ENCODE assay signal across 19 mouse cellular contexts in the genomic region with DNA sequence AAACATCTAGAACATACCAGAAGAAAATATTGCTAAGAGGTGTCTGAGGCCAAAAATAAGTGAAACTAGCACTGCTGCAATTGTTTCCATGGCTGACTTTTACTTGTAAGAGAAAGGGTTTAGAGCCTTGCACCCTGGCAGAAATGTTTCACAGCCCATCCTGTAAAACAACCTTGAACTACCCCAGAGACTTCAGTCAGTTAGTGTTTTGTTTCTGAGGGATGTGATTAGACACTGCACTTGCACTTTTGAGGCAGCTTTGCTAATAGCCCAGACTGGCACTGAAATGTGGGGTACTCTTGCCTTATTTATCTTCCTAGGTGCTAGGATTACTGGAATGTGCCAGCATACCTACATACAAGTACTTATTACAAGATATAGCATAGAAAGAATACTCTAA. TPM values are rescaled to one million over a fixed set of nuclear protein-coding genes. Genes with fewer than 3 reads are reported as not detected.
"Had no signal": no experiment of that assay in that cellular context is flagged by ENCODE, and none has a peak within 500 bp of the region (broad histone marks: within the 10 kb centered on the region; RNA-seq: fewer than 3 reads in every experiment).

No protein-coding gene starts in this region.

- H3K4me1 ChIP-seq: neural tube, embryonic 13.5 days; neural tube, embryonic 15.5 days; stomach, embryonic 15.5 days had no signal

- H3K4me3 ChIP-seq: neural tube, embryonic 13.5 days; neural tube, embryonic 15.5 days; stomach, embryonic 15.5 days had no signal

- H3K27ac ChIP-seq: neural tube, embryonic 13.5 days; neural tube, embryonic 15.5 days; stomach, embryonic 15.5 days; stomach, postnatal 0 days had no signal

- H3K27me3 ChIP-seq: neural tube, embryonic 13.5 days; neural tube, embryonic 15.5 days; stomach, embryonic 15.5 days had no signal

- H3K36me3 ChIP-seq: neural tube, embryonic 15.5 days had no signal

- H3K9me3 ChIP-seq: neural tube, embryonic 13.5 days; neural tube, embryonic 15.5 days; stomach, embryonic 15.5 days had no signal

- DNase-seq: retina, postnatal 1 day; right cerebral cortex, adult 18-20 months; right cerebral cortex, postnatal 14 days; right cerebral cortex, postnatal 25 days; right cerebral cortex, postnatal 4 days; spleen, adult 18-20 months; thymus, adult 18-20 months; thymus, adult 2 months; thymus, postnatal 14 days; thymus, postnatal 25 days; thymus, postnatal 36 days; thymus, postnatal 4 days had no signal

RNA-seq across cellular contexts. Expression of a gene that starts 28.7 kb away (rescaled TPM):
- total RNA-seq: neutrophil, adult 5-6 weeks had no signal
- polyA plus RNA-seq: small intestine, adult 2 months; spleen, adult 2 months had no signal
